Mouse (Mus musculus) spleen, adult 2 months (tissue): Measurements from ENCODE around the gene Runx1.

ENCODE experiments used
- CTCF ChIP-seq: fragments of 200-500 bp; IDR thresholded peaks from 2 replicates; pipeline ENCODE4 v1.5.1; 2011; ENCODE audit warnings: mild to moderate bottlenecking, inconsistent platforms; ENCODE audit not compliant: insufficient read depth, insufficient read length, insufficient replicate concordance; ENCODE audit errors: extremely low read depth
- POLR2A ChIP-seq: fragments of 200-500 bp; IDR thresholded peaks from 2 replicates; pipeline ENCODE4 v1.6.1; 2011; ENCODE audit warnings: low read depth, low read length, inconsistent platforms

DNA sequence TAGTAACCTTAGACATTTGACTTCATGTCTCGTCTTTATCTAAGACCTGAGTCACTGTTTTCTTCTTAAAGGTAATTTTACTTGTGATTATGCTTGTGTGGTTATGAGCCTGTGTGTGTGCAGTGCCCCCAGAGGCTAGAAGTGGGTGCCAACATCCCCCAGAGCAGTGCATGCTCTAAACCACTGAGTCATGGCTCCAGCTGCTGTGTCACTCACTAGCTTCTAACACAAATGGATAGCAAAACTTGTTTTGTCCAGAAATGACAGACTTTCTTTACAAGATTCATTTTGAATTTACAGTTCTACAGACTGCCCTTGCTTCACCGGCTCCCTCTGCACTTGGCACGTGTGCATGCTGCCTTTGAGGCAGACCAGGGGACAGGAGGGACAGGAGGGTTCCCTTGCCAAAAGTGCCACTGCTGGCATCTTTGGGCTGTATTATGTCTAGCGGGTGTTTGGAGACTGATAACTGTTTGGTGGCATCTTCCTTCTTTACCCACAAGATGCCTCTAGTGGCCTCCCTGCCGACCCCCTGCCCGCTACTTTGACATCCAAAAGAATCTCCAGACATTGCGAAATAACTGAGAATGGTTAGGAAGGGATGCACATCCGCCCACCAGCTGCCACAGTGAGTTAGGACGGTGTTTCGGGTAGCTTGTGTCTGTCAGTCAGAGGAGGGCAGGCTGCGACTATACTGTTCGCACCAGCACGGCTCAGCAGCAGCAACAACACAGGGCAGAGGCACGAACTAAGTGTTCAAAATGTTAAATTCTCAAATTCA is 217.6 kb downstream of the Runx1 start:
- no peak for TF ChIP-seq CTCF
- TF ChIP-seq POLR2A, result no peak
